Mouse (Mus musculus): ENCODE results near the gene Ccna1.
A peak's percentile ranks its signal among the peaks of the same experiment; 100 is the strongest.

Gene Ccna1

GRCm38 (mm10) chr3:55055038-55055746, at the start of gene Ccna1:
TSS of gene Ccna1 (minus strand) at chr3:55055501.
- no peak for DNase-seq (ENCODE audit: low spot score)

GRCm38 (mm10) chr3:55101092-55101491, 45.8 kb upstream of the Ccna1 start:
- DNase-seq (ENCODE audit: low spot score), result no peak

GRCm38 (mm10) chr3:55098990-55099389, 43.7 kb upstream of the Ccna1 start:
- no peak for DNase-seq (ENCODE audit: low spot score)

DNA sequence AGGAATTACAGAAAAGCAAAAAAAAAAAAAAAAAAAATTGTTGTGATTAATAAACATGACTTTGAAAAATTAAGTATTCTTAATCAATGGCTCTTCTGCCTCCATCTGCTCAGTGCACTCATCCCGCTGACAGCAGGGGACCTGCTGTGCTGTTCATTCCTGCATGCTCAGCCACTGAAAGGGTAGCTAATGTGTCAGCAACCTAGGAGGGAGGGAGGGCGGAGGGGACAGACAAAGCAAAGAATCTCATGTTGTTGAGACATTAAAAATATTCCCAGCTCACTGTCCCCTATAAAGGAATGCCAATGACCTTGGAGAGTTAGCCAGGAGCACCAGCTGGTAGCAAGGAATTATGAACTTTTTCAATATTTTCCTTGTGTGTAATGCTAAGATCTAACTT, 42.7 kb upstream of the Ccna1 start:
- no peak for DNase-seq (ENCODE audit: low spot score)

GRCm38 (mm10) chr3:55097186-55097585, 41.9 kb upstream of the Ccna1 start:
- no peak for DNase-seq (ENCODE audit: low spot score)

- no peak for DNase-seq (ENCODE audit: low spot score)
Measured at GRCm38 (mm10) chr3:55096655-55097005, 41.3 kb upstream of the Ccna1 start.

DNA sequence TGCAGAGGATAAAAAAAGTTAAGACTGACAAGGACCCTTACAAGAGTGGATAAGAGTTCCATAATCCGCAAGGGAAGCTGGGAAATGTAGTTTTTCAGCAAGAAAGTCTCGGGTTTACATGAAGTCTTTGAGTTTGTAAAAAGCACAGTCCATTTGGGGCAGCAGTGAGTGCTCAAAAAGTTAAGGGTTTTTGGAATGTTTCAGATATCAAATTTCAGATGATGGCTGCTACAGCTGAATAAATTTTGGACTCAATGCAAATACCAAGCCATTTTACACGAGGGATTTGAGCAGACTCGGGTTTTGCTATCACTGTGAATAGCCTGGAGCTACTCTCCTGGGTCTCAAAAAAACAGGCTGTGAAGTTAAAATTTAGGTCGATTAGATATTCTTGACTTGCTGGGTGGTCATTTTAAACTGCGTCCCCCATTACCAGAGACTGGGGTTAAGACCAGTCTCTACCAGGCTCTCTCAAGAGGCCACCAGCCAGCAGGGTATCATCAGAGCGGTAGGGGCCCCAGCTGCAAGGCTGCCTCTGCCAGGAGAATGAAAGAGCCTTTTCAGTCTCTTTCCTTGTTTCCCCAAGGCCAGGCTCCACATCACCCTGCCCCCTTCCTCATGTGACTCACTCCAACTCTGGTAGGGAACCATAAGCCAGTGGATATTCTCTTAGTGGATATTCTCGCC, 40.8 kb upstream of the Ccna1 start:
- no peak for DNase-seq (ENCODE audit: low spot score)

GRCm38 (mm10) chr3:55093161-55093560, 37.9 kb upstream of the Ccna1 start:
- no peak for DNase-seq (ENCODE audit: low spot score)

GRCm38 (mm10) chr3:55089291-55089690, 34.0 kb upstream of the Ccna1 start:
- no peak for DNase-seq (ENCODE audit: low spot score)

DNA sequence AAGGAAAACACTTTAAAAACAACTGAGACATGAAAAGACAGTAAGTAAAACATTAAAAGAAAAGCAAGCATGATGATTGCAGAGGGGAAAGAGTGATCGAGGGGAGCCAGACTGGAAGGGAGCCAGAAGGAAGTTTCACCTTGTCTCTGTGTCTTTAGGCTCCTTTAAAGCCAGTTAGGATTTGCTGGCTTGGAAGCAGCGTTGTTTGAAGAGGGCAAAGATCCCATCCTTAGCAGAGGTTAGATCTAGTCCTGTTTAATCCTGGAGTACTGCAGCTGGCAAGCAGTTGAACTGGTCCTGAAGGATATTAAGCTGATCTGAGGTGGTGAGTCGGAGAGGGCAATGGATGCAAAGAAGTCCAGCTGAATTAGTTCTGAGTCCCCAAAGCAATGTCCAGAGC, 33.5 kb upstream of the Ccna1 start:
- no peak for DNase-seq (ENCODE audit: low spot score)

DNA sequence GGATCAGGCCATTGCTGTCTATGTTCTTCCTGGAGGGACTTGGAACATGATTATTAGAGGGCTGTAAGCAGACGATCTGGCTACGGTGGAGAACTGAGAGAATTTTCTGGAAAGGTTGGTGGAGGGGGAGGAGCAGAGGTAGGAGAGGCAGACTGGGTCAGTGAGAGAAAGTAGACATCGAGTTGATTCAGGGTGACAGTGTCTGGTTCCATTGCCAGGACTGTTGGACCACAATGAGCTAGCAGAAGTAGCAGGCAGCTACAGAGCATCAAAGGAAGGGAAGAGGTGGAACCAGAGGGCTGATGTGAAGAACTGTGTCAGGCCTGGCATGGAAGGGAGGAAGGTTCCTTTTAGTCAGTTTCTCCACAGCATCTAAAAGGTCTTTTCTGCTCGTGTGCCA, 33.1 kb upstream of the Ccna1 start:
- DNase-seq (ENCODE audit: low spot score), result no peak

GRCm38 (mm10) chr3:55087360-55087759, 32.1 kb upstream of the Ccna1 start:
- peak; percentile 72 for DNase-seq (ENCODE audit: low spot score)

DNA sequence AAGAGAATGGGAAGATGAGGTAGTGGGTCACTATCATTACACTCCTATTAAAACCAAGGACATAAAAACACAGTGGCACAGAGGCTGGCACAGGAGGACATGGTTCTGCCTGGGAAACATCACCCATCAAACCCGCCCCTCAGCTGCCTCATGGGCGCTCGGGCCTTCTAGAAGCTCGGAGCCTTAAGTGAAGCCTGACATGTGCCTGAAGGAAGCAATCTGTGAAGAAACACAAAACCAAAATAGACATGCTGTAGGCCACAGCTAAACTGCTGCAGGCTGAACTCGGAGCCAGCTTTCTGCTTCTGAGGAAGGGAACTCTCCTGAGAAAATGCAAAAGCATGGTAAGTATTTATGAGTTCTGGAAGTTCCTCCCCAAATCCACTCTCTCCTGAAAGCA, 31.6 kb upstream of the Ccna1 start:
- DNase-seq (ENCODE audit: low spot score), result no peak

- DNase-seq (ENCODE audit: low spot score), result no peak
Measured at GRCm38 (mm10) chr3:55085716-55086115, 30.4 kb upstream of the Ccna1 start.

- DNase-seq (ENCODE audit: low spot score), result no peak
Measured at GRCm38 (mm10) chr3:55084781-55085180, 29.5 kb upstream of the Ccna1 start.

DNA sequence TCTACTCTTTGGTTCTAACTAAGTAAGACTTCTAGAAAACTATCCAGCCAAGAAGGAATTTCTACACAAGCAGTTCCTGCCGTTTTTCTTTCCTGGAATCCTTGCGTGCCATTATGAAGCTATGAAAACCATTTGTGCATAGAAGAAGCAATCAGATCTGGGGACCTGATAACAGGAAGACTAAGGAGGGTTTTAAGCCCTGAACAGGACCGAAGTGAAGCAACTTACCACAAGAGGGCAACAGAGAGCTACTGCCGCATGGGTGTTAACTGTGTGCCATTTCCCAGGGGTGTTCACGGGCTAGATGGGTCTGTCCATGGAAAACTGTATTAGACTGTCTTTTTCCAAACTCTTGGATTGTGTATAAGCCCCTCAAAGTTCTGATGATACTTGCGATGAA, 24.8 kb upstream of the Ccna1 start:
- peak; percentile 85 for DNase-seq (ENCODE audit: low spot score)

- DNase-seq (ENCODE audit: low spot score), result no peak
Measured at GRCm38 (mm10) chr3:55079619-55080018, 24.3 kb upstream of the Ccna1 start.

GRCm38 (mm10) chr3:55078233-55078632, 22.9 kb upstream of the Ccna1 start:
- DNase-seq (ENCODE audit: low spot score), result no peak

- no peak for DNase-seq (ENCODE audit: low spot score)
Measured at GRCm38 (mm10) chr3:55075294-55075648, 20.0 kb upstream of the Ccna1 start.

DNA sequence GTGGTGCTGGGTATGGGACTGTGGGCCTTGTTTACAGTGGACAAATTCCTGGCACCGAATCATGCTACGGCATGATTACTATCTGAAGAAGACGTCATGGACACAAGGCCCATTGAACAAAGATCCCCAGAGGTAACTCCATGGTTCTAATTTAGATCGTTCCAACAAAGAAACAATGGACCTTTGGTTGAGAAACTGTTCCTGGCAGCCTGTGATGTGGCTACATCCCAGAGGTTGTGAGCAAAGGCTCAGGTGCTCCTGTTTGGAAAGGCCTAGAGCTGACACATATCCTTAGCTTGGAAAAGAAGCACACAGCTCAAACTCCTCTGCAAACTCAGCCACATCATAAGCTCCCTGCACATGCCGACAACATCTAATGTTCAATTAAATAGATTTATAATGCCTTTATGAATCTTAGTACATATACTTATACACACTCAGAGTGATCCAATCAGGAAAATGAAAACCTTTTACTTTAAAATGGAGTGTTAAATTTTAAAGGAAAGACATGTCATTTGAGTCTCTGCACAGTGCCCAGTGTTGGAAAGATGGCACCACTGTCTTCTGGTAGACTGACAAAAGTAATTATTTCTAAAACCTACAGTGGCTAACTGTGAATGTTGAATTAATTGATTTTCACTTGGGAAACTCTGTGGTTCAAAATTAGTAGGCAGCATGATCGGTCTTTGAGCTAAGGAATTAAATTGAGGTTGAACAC, 19.4 kb upstream of the Ccna1 start:
- no peak for DNase-seq (ENCODE audit: low spot score)

GRCm38 (mm10) chr3:55067791-55068434, 12.6 kb upstream of the Ccna1 start:
- DNase-seq (ENCODE audit: low spot score), result no peak

DNA sequence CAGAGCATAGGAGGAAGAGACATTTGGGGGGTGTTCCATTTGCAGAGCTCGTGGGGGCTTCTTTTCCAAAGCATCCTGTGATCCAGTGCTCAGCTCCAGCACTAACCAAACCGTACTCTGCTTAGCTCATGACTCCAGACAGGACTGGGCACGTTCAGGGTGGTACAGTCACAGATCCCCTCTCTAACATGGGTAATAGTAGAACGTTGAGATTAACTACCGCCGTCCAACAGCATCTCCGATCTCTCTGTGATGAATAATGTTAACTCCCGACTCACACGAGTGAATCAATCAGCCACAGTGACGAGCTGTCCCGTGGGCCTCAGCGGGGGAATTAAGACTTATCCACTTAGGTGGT, 11.3 kb upstream of the Ccna1 start:
- DNase-seq (ENCODE audit: low spot score), result no peak

All from MN1 (cell line).